Mouse (Mus musculus): ENCODE measurements at regions not wholly inside any gene's neighbourhood (a gene's known extent, or its start where the extent isn't known, plus 50 kb on each side); places are given as distances from the start of the nearest gene placed in this dataset.

DNA sequence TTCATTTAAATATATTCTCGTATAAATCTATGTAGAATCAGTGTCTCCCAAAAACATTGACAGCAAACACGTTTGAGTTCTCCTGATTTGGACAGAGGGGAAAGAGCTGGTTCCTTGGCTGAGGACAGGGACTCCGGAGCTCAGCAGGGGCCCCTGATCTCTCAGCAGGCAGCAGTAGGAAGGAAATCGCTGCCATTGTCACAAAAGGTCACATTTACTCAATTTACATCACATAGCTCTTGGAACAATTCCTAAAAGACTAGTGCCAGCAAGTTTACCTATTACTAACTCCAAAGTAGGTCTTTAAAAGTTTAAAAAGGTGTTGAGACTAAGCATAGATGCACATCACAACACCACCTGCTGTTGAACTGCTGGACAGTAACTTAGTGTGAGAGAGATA, 59.7 kb upstream of the Tcf21 start:
- no peaks in the 10 kb centered on the region; the same call in 1 of the 2 replicates for H3K4me1 ChIP-seq (ENCODE audit: control insufficient read depth, insufficient read depth, low read length)
- 53% methylated on average over 4 of the region's 4 CpGs for WGBS
- DNase-seq, result no peak
- TF ChIP-seq POLR2A (IDR thresholded peaks at IDR 0.05; ENCODE audit: borderline replicate concordance, extremely low read depth, low read depth, low read length) (no peak), CTCF (IDR thresholded peaks at IDR 0.05; ENCODE audit: insufficient read depth, low read length) (no peak)
- no peak overlapping the region for H3K4me3 ChIP-seq (replicated peaks; ENCODE audit: extremely low read depth, low read depth, low read length)

DNA sequence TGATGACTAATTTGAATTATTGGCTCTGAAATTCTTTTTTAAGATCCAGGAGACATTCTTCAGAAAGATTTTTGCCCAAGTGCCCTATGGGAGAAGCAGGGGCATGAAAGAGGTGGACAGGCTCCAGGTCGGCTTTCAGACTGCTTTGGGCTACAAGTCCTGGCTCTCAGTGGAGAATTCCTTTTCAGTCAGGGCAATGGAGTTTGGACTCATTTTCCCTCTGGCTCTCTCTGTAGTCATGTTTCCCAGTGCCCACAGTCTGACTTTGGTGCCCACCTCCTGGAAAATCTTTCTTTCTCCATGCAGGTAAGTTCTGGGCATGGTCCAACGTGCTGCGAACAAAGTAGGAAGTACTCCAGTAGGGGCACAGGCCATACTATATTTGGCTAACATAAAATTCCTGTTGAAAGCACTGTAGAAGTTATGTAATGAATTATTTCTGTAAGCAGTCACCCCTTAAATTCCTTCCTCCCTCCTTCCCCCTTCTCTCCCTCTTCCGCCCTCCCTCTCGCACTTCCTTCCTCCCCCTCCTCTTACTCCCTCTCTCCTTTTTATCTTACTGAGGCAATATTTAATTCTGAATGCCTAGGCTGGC, 57.7 kb upstream of the Tcf21 start:
- H3K4me3 ChIP-seq (replicated peaks; ENCODE audit: extremely low read depth, low read depth, low read length), result no peak overlapping the region
- H3K4me1 ChIP-seq (ENCODE audit: control insufficient read depth, insufficient read depth, low read length), result no peaks in the 10 kb centered on the region; the same call in 1 of the 2 replicates
- no peak for DNase-seq
- 33% methylated on average over 5 of the region's 5 CpGs for WGBS
- TF ChIP-seq CTCF (IDR thresholded peaks at IDR 0.05; ENCODE audit: insufficient read depth, low read length) (no peak), POLR2A (IDR thresholded peaks at IDR 0.05; ENCODE audit: borderline replicate concordance, extremely low read depth, low read depth, low read length) (no peak)

DNA sequence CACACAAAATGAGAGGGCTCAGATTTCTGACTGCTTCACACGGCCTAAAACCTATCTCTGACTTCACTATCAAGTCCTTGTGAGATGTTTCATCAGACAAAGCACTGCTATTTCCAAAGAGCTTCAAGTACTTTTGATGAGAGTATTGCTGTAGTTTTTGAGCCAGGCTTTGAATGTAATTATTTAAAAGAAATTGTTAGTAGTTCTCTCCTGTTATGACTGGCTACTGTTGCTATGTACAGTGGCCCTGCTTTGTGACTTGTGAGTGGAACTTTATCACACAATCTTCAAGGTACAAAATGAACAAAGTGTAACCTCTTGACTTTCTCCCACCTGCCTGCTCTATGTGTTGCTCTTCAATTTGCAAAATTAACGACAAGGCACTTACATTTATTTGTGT, 57.1 kb upstream of the Tcf21 start:
- no peak for TF ChIP-seq POLR2A (IDR thresholded peaks at IDR 0.05; ENCODE audit: borderline replicate concordance, extremely low read depth, low read depth, low read length)
- TF ChIP-seq CTCF (IDR thresholded peaks at IDR 0.05; ENCODE audit: insufficient read depth, low read length), result no peak
- no peak for DNase-seq
- Histone ChIP-seq H3K4me3 (replicated peaks; ENCODE audit: extremely low read depth, low read depth, low read length) (no peak overlapping the region), H3K4me1 (ENCODE audit: control insufficient read depth, insufficient read depth, low read length) (no peaks in the 10 kb centered on the region; the same call in 1 of the 2 replicates)
- WGBS, result 54% methylated on average over 2 of the region's 2 CpGs

DNA sequence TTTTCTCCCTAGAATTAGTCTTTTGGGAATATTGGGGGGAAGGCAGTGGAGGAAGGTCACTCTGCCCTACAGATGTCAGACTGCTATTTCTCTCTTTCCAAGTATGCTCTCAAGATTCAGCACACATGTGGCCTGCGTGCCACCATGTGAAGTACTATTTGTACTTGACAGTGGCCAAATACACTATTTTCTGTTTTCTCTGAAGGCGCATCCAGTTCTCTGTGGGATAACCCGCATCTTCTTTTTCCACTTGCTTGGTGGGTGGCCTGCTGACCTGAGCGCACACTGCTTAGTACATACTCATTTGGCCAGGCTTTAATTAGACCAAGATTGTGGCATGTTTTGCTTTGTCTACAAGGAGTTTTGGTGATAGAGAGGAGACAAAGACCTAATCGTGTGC, 55.7 kb upstream of the Tcf21 start:
- no peak for DNase-seq
- TF ChIP-seq CTCF (IDR thresholded peaks at IDR 0.05; ENCODE audit: insufficient read depth, low read length), result no peak
- no peak for TF ChIP-seq POLR2A (IDR thresholded peaks at IDR 0.05; ENCODE audit: borderline replicate concordance, extremely low read depth, low read depth, low read length)
- WGBS, result 65% methylated on average over 5 of the region's 5 CpGs
- no peak overlapping the region for H3K4me3 ChIP-seq (replicated peaks; ENCODE audit: extremely low read depth, low read depth, low read length)
- H3K4me1 ChIP-seq (ENCODE audit: control insufficient read depth, insufficient read depth, low read length), result no peaks in the 10 kb centered on the region; the same call in 1 of the 2 replicates

DNA sequence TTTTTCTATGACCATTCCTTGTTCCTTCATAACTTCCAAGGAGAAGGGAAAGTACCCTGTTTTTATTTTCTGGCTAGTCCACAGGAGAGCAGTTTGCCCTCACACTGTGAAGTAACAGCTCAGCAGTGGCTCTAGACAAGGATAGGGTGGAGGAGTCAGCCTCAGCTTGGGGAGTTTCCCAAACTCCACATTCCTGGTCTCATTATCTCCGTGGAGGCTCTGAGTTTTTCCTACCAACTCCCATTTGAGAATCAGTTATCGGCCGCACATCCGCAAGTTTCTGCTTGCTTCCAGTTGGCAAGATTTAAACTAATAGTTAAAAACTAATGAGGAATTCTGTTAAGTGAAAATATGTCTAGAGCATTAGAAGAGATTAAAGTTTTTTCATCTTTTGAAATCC, 55.2 kb upstream of the Tcf21 start:
- 72% methylated on average over 4 of the region's 4 CpGs for WGBS
- H3K4me1 ChIP-seq (ENCODE audit: control insufficient read depth, insufficient read depth, low read length), result no peaks in the 10 kb centered on the region; the same call in 1 of the 2 replicates
- TF ChIP-seq POLR2A (IDR thresholded peaks at IDR 0.05; ENCODE audit: borderline replicate concordance, extremely low read depth, low read depth, low read length) (no peak), CTCF (IDR thresholded peaks at IDR 0.05; ENCODE audit: insufficient read depth, low read length) (no peak)
- no peak for DNase-seq
- H3K4me3 ChIP-seq (replicated peaks; ENCODE audit: extremely low read depth, low read depth, low read length), result no peak overlapping the region
